Mouse (Mus musculus) ES-E14 (cell line): ENCODE measurements at regions not wholly inside any gene's neighbourhood (a gene's known extent, or its start where the extent isn't known, plus 50 kb on each side); places are given as distances from the start of the nearest gene placed in this dataset.

Source experiments
- CHD2 ChIP-seq: IDR thresholded peaks from 2 replicates; pipeline ENCODE4 v1.6.1; 2014; ENCODE audit warnings: mild to moderate bottlenecking, low read depth, low read length, inconsistent platforms
- MAFK ChIP-seq: IDR thresholded peaks from 2 replicates; pipeline ENCODE4 v1.6.1; 2014; ENCODE audit warnings: mild to moderate bottlenecking, low read depth, low read length, inconsistent platforms; ENCODE audit not compliant: insufficient read depth
- ZC3H11A ChIP-seq: IDR thresholded peaks from 2 replicates; pipeline ENCODE4 v1.6.1; 2012; ENCODE audit warnings: low read depth, mild to moderate bottlenecking, inconsistent platforms, low read length, borderline replicate concordance
- ZNF384 ChIP-seq: IDR thresholded peaks from 2 replicates; pipeline ENCODE4 v1.6.1; 2012; ENCODE audit warnings: low read depth, low read length, inconsistent platforms

- TF ChIP-seq ZNF384, result no peak
- no peak for TF ChIP-seq CHD2
- TF ChIP-seq MAFK, result no peak
- no peak for TF ChIP-seq ZC3H11A
These were observed 321.2 kb upstream of the Tenm4 start for GRCm38 (mm10) chr7:95849874-95850273.
